Mouse (Mus musculus) midbrain, embryonic 15.5 days (tissue): ENCODE results near the gene Ahnak. TPM values are rescaled to one million over a fixed set of nuclear protein-coding genes. Genes with fewer than 3 reads are reported as not detected.

Experiments used
- ATAC-seq: fragments of 200-750 bp; cut with Nextera tagmentation; replicated peaks from 2 replicates; pipeline ENCODE4 v1.8.0; 2017; ENCODE audit warnings: moderate TSS enrichment
- H3K27ac ChIP-seq: fragments of 300-500 bp; sonication (generic); 2 replicates; pipeline ENCODE4 v1.5.1; 2015; ENCODE audit warnings: mild to moderate bottlenecking, inconsistent platforms
- H3K27me3 ChIP-seq: fragments of 300-500 bp; sonication (generic); replicated peaks from 2 replicates; pipeline ENCODE4 v1.6.1; 2015; ENCODE audit warnings: inconsistent platforms
- H3K36me3 ChIP-seq: fragments of 300-500 bp; sonication (generic); replicated peaks from 2 replicates; pipeline ENCODE4 v1.6.1; 2015; ENCODE audit warnings: inconsistent platforms
- H3K4me1 ChIP-seq: fragments of 300-500 bp; sonication (generic); 2 replicates; pipeline ENCODE4 v1.6.1; 2015; ENCODE audit warnings: inconsistent platforms
- H3K4me2 ChIP-seq: fragments of 300-500 bp; sonication (generic); 2 replicates; pipeline ENCODE4 v1.6.1; 2015; ENCODE audit warnings: inconsistent platforms, mild to moderate bottlenecking, moderate library complexity
- H3K4me3 ChIP-seq: fragments of 300-500 bp; sonication (generic); 2 replicates; pipeline ENCODE4 v1.5.1; 2015; ENCODE audit warnings: mild to moderate bottlenecking, inconsistent platforms
- H3K9ac ChIP-seq: fragments of 300-500 bp; sonication (generic); 2 replicates; pipeline ENCODE4 v1.6.1; 2015; ENCODE audit warnings: mild to moderate bottlenecking, inconsistent platforms
- H3K9me3 ChIP-seq: fragments of 300-500 bp; sonication (generic); 2 replicates; pipeline ENCODE4 v1.6.1; 2016; ENCODE audit warnings: inconsistent platforms
- WGBS: fragments of 180-500 bp; shearing (Covaris S2); methylation state at CpG from one replicate; pipeline ENCODE4 v1.1.7; 2015; ENCODE audit warnings: mixed read lengths; 5-methylcytosine and 5-hydroxymethylcytosine counted together
- polyA plus RNA-seq: library from polyadenylated mRNA; unstranded; fragments of >200 nt; fragmentation: Nextera tagmentation; extraction: Ambion mirVana; gene quantifications from 2 replicates; pipeline ENCODE4 v1.2.1, GENCODE M21; 2015

The Ahnak gene
- polyA plus RNA-seq, 1 experiment from 2014 or later: 4.9 TPM

- no peak overlapping the region for H3K4me2 ChIP-seq
- 56% methylated on average over 3 of the region's 3 CpGs for WGBS
- H3K9me3 ChIP-seq: no peaks in the 10 kb centered on the region
- H3K27me3 ChIP-seq: no peaks in the 10 kb centered on the region
- peak; percentile 72 for ATAC-seq
- no peaks in the 10 kb centered on the region for H3K4me1 ChIP-seq
- H3K27ac ChIP-seq: no peak overlapping the region
- H3K36me3 ChIP-seq: peaks cover 65% of the 10 kb centered on the region
- no peak overlapping the region for H3K9ac ChIP-seq
- H3K4me3 ChIP-seq: no peak overlapping the region
Observed at GRCm38 (mm10) chr19:8976535-8976934, 12.5 kb upstream of the Ahnak start.

- H3K27ac ChIP-seq: no peak overlapping the region
- H3K27me3 ChIP-seq: no peaks in the 10 kb centered on the region
- H3K4me2 ChIP-seq: no peak overlapping the region
- ATAC-seq: no peak
- H3K9ac ChIP-seq: no peak overlapping the region
- no peak overlapping the region for H3K4me3 ChIP-seq
- H3K36me3 ChIP-seq: peaks cover 32% of the 10 kb centered on the region
- 59% methylated on average over 5 of the region's 5 CpGs for WGBS
- no peaks in the 10 kb centered on the region for H3K9me3 ChIP-seq
- peaks cover 29% of the 10 kb centered on the region for H3K4me1 ChIP-seq
Observed at GRCm38 (mm10) chr19:8980771-8981170, 8.3 kb upstream of the Ahnak start.

DNA sequence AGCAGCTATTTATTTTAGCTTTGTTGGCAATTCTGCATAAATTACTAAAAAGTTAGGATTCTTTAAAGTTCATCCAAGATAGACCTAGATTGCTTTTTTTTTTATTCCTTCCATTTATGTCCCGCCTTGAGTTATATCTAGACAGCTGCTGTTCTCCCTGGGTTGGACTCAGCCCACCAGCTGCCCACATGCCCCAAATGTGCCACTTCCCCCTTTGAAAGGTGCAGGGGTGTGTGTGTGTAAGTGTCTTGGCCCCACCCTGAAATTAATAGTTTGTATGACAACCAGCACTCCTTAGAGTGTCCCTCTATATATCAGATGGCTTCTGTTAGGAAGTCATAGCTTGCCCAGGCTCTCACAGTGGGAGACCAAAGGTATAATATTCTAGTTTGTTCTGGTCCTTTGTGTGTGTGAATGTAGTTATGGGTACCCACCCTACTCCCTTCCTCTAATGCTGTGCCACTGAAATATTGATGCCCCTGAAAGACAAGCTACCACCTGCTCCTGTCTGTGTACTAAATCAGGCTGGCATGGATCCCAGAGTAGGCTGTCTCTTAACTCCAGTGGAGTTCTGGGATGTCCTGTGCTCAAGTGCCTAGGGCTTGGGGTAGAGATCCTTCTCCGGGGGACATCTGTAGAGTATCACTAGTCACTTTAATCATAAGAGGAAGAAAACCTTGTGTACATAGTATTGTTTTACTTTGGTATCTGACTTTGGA, 7.5 kb upstream of the Ahnak start:
- Histone ChIP-seq H3K4me1 (peaks cover 29% of the 10 kb centered on the region), H3K4me2 (no peak overlapping the region), H3K27ac (no peak overlapping the region), H3K36me3 (peaks cover 28% of the 10 kb centered on the region), H3K9ac (no peak overlapping the region), H3K27me3 (no peaks in the 10 kb centered on the region), H3K9me3 (no peaks in the 10 kb centered on the region), H3K4me3 (no peak overlapping the region)
- ATAC-seq: 0 out of 2 replicates have a peak, but pooled peaks have one; percentile 10
- 77% methylated on average over 2 of the region's 2 CpGs for WGBS

DNA sequence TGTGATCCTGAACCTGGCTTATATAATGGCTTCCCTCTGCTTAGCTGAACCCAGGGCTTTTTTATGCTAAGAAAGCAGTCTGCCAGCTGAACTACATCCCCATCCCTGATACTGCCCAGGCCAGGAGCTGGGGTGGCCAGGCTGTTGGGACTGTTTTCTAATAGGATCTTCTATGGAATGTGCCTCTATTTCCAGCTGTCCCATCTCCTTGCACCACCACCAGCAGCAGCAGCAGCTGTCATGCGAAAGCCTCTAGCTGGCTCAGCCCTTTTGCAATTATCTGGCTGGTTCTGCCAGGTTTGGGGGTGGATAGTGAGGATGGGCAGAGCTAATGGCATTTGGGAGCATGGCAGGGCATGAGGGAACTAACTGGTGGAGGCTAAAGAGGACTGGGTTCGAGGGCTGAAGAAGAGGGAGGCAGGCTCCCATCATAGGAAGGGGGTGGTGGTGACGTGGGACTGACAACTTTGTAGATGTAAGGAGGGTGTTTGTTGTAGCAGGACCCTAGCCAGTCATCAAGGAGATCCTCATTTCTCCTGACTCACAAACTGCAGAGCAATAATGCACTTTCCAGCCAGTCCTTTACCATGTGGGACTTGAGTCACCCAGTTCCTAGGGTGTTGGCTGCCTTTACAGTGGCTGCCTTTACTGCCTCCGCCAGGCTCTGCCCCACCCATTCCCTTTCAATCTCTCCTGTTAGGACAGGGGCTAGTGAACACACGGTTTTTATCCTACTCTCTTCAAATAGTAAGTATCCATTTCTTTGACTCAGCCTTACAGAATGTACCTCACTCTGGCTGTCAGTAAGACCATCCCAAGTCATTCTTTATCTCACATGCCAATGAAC, 6.6 kb upstream of the Ahnak start:
- no peak overlapping the region for H3K27ac ChIP-seq
- WGBS: 57% methylated on average over 5 of the region's 5 CpGs
- peaks cover 26% of the 10 kb centered on the region for H3K36me3 ChIP-seq
- no peak overlapping the region for H3K9ac ChIP-seq
- H3K4me3 ChIP-seq: no peak overlapping the region
- H3K4me1 ChIP-seq: peaks cover 29% of the 10 kb centered on the region
- no peak for ATAC-seq
- no peaks in the 10 kb centered on the region for H3K9me3 ChIP-seq
- no peak overlapping the region for H3K4me2 ChIP-seq
- H3K27me3 ChIP-seq: no peaks in the 10 kb centered on the region; the same call in 1 of the 2 replicates

DNA sequence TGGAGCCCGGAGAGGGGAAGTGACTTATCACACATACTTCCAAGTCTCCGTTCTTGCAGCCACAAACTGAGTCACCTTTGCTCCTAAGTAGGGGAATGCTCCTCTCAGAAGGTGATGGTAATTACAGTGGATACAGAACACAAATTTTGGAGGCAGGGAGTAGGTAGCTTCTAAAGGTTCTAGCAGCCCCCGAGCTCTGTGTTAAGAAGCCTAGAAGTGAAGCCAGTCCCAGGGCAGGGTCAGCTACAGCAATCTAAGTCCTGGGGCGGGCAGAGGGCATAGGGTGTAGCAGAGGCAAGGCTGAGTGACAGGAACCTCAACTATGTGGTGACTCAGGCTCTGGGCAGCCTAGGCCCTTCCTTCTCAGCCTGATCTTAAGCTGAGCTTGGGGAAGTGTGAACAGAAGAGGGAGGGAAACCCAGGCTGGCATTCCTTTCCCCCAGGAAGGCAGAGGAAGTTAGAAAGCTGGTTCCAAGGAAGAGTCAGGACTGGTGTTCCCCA, 5.9 kb upstream of the Ahnak start:
- WGBS: 49% methylated on average over 4 of the region's 4 CpGs
- no peak for ATAC-seq
- Histone ChIP-seq H3K27me3 (peaks cover 6% of the 10 kb centered on the region), H3K9me3 (no peaks in the 10 kb centered on the region), H3K27ac (no peak overlapping the region), H3K9ac (no peak overlapping the region), H3K4me3 (no peak overlapping the region), H3K4me2 (no peak overlapping the region), H3K36me3 (peaks cover 20% of the 10 kb centered on the region), H3K4me1 (peaks cover 29% of the 10 kb centered on the region)

DNA sequence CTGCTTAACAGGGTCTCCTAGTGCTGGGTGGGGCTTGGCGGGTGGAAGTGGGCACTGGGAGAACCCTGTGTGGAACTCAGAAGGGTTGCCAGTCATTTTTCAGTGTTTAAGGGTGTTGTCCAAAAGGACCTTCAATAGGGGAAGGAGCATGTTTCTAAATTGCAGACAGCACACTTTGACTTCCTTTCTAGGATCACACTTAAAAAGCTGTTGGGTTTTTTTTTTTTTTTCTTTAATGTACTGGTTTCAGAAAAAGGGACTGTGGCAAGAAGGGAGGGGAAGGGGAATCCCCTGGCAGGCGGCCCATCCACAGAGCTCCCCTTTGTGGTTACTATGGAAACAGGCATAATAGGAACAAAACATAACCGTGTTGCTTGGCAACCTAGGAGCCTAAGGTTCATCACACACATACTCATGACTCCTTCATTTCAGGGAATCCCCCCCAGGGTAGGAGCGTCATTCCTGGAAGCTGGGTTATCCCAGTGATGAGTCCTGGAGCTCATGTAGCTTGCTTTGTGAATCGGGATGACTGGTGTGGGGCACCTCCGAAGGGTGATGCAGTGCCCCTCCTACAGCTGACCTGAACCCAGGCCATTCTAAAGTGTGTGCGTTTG, 4.7 kb upstream of the Ahnak start:
- Histone ChIP-seq H3K4me2 (peak overlapping the region; percentile 39), H3K4me1 (peaks cover 35% of the 10 kb centered on the region), H3K27me3 (peaks cover 18% of the 10 kb centered on the region), H3K9ac (peak overlapping the region; percentile 13; the same call in 1 of the 2 replicates), H3K9me3 (no peaks in the 10 kb centered on the region), H3K4me3 (no peak overlapping the region), H3K27ac (peak overlapping the region; percentile 63), H3K36me3 (peaks cover 9% of the 10 kb centered on the region; the same call in 1 of the 2 replicates)
- ATAC-seq: peak; percentile 81
- WGBS: 3% methylated on average over 7 of the region's 7 CpGs

DNA sequence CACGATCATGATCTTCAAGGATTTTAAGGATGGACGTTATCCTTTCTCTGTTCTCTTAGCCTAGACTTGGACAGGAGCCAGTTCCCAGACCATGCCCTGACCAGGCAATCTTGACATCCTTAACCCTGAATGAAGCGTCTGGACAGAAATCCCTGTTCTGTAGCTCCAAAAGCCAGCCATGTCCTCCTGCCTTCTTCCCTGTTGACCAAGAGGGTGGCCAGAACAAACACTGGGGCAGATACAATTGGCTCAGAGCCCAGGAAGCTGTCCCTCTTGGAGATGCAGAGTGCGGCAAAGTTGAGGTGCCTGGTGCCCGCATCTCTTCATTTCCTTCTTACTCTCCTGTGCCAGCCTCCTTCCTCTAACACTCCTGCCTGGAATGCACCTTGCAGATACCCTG, 3.2 kb upstream of the Ahnak start:
- 73% methylated on average over 5 of the region's 5 CpGs for WGBS
- Histone ChIP-seq H3K9ac (no peak overlapping the region), H3K4me2 (no peak overlapping the region), H3K9me3 (no peaks in the 10 kb centered on the region), H3K36me3 (no peaks in the 10 kb centered on the region), H3K27me3 (peaks cover 33% of the 10 kb centered on the region), H3K27ac (no peak overlapping the region), H3K4me3 (no peak overlapping the region), H3K4me1 (peaks cover 48% of the 10 kb centered on the region)
- no peak for ATAC-seq

DNA sequence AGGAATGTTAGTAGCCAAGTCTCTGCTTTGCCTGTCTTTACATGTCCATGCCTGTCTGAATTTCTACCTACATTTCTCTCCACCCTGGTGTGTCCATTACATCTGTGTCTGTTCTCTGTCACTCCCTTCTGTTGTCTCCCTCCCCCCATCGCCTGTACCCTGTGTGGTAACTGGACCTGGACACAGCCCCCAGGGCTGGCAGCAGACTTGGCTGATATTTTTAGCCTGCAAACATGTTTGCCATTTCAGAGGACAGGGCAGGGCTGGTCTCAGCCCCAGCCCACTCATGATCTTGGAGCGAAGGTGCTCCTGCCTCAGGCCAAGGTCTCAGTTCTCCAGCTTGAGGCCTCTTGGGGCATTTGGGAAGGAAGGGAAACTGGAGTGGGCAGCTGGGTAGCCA, 1.3 kb upstream of the Ahnak start:
- Histone ChIP-seq H3K4me2 (no peak overlapping the region), H3K27me3 (peaks cover 39% of the 10 kb centered on the region), H3K4me3 (no peak overlapping the region), H3K36me3 (no peaks in the 10 kb centered on the region), H3K9ac (no peak overlapping the region), H3K9me3 (no peaks in the 10 kb centered on the region), H3K27ac (no peak overlapping the region), H3K4me1 (peaks cover 44% of the 10 kb centered on the region)
- WGBS: 67% methylated on average over 2 of the region's 2 CpGs
- no peak for ATAC-seq

- no peak overlapping the region for H3K27ac ChIP-seq
- H3K4me2 ChIP-seq: peak overlapping the region; percentile 73
- H3K4me1 ChIP-seq: peaks cover 39% of the 10 kb centered on the region
- no peak for ATAC-seq
- 20% methylated on average over 15 of the region's 15 CpGs for WGBS
- no peak overlapping the region for H3K9ac ChIP-seq
- H3K4me3 ChIP-seq: peak overlapping the region; percentile 42
- no peaks in the 10 kb centered on the region for H3K36me3 ChIP-seq
- peaks cover 39% of the 10 kb centered on the region for H3K27me3 ChIP-seq
- H3K9me3 ChIP-seq: no peaks in the 10 kb centered on the region
Observed at GRCm38 (mm10) chr19:8988346-8989065, 578 bp upstream of the Ahnak start.

- ATAC-seq: peak; percentile 55
- Histone ChIP-seq H3K36me3 (no peaks in the 10 kb centered on the region), H3K9me3 (no peaks in the 10 kb centered on the region), H3K4me2 (peak overlapping the region; percentile 73), H3K9ac (peak overlapping the region; percentile 18; the same call in 1 of the 2 replicates), H3K4me3 (peak overlapping the region; percentile 42), H3K27ac (no peak overlapping the region; the same call in 1 of the 2 replicates), H3K4me1 (peaks cover 26% of the 10 kb centered on the region), H3K27me3 (peaks cover 39% of the 10 kb centered on the region)
- under 1% methylated on average over 52 of the region's 53 CpGs for WGBS
Observed at GRCm38 (mm10) chr19:8989567-8990431, 715 bp downstream of the Ahnak start.
